Mouse (Mus musculus) hindlimb bud, embryonic 11.5 days (tissue): ENCODE measurements around the gene Fetub.
"Not testable (repeated sequence)": the region's sequence is repeated elsewhere in the genome, so short reads cannot be mapped to it uniquely, and the experiment has no call there.

Experiments
- DNase-seq: peaks from one replicate; pipeline ENCODE4 v3.0.0-alpha.2; 2012; ENCODE audit warnings: low read depth, low spot score; ENCODE audit errors: extremely low spot score

The Fetub gene

GRCm38 (mm10) chr16:22901326-22901725 lies 16.8 kb upstream of the Fetub start:
- no peak for DNase-seq

DNA sequence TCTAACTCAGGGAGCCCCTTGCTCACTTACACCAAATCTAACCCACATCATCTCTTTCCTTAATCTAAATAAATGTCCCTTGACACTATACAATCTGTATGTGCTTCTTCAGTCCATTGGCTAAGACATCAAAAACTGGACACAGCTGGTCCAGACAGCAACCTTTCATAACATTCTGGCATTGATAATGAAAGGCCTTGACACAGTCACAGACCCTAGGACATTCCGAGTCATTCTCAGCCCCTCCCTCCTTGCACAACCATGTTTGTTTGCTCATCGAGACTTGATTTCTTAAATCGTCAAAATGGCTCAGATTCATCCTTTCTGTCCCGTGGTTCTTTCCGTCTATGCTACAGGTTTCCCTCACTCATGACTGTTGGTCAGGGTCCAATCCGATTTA lies 8.8 kb upstream of the Fetub start:
- no peak for DNase-seq

GRCm38 (mm10) chr16:22911986-22912385 lies 6.1 kb upstream of the Fetub start:
- DNase-seq = no peak

GRCm38 (mm10) chr16:22912886-22913285 lies 5.2 kb upstream of the Fetub start:
- no peak for DNase-seq

GRCm38 (mm10) chr16:22914276-22914675 lies 3.9 kb upstream of the Fetub start:
- no peak for DNase-seq

- peak; percentile 20 for DNase-seq
Measured at GRCm38 (mm10) chr16:22918664-22919312, 654 bp downstream of the Fetub start.

DNA sequence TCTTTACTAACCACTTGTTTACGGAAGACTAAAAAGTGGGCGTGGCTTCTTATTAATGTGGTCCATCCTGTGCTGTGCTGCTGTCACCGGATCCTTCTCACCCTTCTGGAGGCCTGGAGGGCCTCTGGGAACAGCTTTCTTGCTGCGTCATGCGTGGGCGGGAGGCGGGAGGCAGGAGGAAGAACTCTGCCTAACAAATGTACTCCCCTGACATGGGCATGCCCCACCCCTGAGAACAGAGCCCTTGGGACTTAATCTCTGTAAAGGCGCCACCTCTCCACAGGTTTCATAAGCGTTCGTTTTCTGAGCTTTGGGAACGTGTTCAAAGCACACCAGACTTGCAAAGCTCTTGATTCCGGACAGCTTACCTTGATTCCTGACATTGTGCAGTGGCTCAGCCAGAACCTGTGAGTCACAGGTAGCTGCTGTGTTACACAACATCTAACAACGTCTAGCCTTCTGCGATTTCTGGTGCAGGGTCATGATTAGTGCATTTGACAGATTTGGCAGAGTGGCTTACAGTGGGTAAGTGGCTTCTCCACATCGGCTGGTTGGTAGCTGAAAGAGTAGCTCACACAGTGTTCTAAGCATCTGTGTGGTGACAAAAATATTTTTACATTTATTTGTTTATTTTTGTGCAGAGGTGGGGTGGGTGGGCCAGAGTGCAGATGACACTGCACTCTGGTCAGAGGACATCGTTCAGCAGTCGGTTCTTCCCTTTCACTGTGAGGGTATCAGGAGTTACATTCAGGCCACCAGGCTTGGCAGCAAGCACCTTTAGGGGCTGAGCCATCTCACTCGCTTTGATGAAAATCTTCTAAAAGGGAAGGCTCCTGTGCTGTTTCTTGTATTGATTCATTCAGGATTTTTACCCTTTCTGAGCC lies 2.1 kb downstream of the Fetub start:
- DNase-seq = no peak

- DNase-seq = no peak
Measured at GRCm38 (mm10) chr16:22921761-22922160, 3.6 kb downstream of the Fetub start.

- DNase-seq = no peak
Measured at GRCm38 (mm10) chr16:22922433-22922832, 4.3 kb downstream of the Fetub start.

DNA sequence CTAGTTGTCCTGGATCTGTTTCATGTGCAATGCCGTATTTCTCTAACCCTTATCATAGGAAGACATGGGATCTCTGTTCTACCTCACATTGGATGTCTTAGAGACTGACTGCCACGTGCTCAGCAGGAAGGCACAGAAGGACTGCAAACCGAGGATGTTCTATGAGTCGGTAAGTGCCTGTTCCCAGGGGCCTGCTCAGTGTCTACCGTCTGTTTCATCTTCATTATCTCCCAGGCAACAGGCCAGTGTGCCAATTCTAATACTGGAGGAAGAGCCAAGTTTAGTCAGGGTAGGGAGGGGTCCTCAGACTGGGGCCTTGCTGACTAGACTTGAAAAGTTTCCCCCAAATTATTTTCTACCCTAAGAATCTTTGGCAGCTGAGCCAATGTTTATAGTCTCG lies 11.4 kb downstream of the Fetub start:
- no peak for DNase-seq

- DNase-seq = no peak
Measured at GRCm38 (mm10) chr16:22931431-22932200, 13.5 kb downstream of the Fetub start.

DNA sequence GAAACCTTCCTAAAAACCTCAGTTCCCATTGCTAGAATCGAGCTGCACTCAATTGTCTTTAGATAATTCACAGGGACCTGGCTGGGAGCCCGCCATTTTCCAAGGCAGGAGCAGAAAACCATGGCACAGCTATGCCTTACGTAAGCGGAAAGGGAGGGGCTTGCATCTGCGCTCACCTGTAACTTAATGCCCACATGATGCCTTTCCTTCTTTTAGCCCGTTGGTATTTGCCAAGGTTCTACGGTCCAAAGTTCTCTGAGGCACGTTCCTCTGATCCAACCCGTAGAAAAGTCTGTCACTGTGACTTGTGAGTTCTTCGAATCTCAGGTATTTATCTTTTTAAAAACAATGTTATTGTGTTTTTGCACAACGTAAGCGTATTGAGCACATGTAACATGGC lies 19.5 kb downstream of the Fetub start:
- no peak for DNase-seq

GRCm38 (mm10) chr16:22938541-22938940 lies 20.4 kb downstream of the Fetub start:
- DNase-seq = no peak

- no peak for DNase-seq
Measured at GRCm38 (mm10) chr16:22939120-22939695, 21.1 kb downstream of the Fetub start.

GRCm38 (mm10) chr16:22941825-22942476 lies 23.8 kb downstream of the Fetub start:
- not testable (repeated sequence) for DNase-seq

DNA sequence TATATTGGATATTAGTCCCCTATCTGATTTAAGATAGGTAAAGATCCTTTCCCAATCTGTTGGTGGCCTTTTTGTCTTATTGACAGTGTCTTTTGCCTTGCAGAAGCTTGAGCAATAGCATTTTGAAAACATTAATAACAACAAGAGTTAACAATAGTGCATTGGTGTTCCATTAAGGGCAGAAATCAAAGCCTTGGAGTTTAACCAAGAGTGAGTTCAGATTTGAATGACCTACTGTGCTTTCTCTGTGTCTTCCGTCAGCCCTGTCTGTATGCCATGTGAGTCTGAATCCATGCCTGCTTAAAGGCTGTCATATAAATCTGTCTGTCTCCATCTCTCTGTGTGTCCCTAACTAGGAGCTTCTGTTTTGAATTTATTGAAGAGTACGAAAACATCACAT lies 29.2 kb downstream of the Fetub start:
- no peak for DNase-seq

GRCm38 (mm10) chr16:22950840-22951395 lies 32.8 kb downstream of the Fetub start, which contains the start of gene Hrg:
Gene Hrg (plus strand): TSS chr16:22951072.
- no peak for DNase-seq

DNA sequence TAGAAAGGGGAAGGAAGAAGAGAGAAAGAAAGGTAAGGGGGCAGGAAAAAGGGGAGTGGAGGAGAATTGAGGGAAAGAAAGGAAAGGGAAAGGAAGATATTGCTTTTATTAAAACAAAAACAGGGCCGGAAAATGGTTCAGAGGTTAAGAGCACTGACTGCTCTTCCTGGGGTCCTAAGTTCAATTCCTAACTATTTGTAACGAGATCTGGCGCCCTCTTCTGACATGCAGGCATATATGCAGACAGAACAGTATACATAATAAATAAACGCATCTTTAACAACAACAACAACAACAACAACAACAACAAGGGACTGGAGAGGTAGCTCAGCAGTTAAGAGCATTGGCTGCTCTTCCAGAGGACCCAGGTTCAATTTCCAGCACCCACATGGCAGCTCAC lies 34.9 kb downstream of the Fetub start:
- DNase-seq = no peak

DNA sequence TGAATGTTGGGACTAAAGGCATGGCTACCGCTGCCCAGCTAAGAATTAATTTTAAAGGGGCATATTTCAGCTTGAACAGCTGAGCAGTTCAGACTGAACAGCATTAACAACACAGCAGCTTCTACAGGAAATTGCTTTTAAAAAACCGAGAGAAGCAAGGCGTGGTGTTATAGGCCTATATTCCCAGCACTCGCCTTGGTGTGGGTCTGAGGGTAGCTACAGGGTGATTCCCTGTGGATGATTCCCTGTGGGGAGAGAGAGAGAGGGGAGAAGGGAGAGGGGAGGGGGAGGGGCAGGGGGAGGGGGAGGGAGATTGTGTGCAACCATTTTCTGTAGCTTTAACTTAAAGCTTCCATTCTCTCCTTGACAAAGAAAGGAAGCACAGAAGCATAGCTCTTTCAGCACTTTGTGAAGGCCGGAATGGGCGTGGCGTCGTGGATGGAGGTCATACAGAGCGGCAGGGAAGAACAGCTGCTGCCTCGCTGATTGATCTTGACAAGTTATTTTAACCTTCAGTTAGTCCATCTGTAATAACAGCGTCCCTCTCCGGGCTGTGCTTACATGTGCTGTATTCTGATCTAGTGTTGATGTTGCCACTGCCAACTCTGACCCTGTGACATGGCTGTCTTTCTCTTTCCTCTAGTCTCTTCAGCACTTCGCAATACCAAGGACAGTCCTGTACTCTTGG lies 37.4 kb downstream of the Fetub start:
- no peak for DNase-seq

GRCm38 (mm10) chr16:22956085-22956439 lies 37.9 kb downstream of the Fetub start:
- no peak for DNase-seq
